Mouse (Mus musculus) erythroblast, embryonic 14.5 days (primary cell): ENCODE measurements around the gene Ankfy1.

Source experiments
- GATA1 ChIP-seq: IDR thresholded peaks from 2 replicates; pipeline ENCODE4 v1.6.1; 2012; ENCODE audit warnings: low read length, inconsistent platforms, mixed read lengths
- TAL1 ChIP-seq: IDR thresholded peaks from 3 replicates; pipeline ENCODE4 v1.6.1; 2012; ENCODE audit warnings: low read length, inconsistent platforms, mixed read lengths

- TF ChIP-seq TAL1 (no peak), GATA1 (no peak)
Observed at GRCm38 (mm10) chr11:72664641-72665040, 25.2 kb upstream of the Ankfy1 start.
